Mouse (Mus musculus): ENCODE data around the gene Sipa1l1.

DNA sequence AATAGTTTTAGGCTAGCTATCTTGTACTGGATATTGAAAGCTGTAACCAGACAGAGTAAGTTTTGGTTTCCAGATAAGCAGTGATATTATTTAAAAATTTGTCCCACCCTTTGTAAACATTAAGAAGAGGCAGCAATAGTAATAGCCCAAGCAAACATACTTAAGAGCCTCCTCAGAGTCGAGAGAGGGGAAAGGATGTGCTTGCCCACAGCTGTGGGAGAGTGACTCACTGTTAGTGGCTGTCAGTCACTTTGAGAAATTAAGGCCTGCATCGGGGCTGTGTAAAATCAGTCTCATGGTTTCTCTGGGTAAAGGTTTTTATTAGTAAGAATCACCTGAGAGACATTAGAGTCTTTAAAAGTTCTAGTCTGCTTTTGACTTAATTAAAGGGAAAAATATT is 40.6 kb downstream of the Sipa1l1 start:
- TF ChIP-seq CTCF (conservative IDR thresholded peaks at IDR 0.05 in 1 of 2, IDR thresholded peaks at IDR 0.05 in 1 of 2; ENCODE audit: low read depth in 2 of 2, low read length in 2 of 2) = no peak
- no peak for TF ChIP-seq TCF12 (IDR thresholded peaks at IDR 0.05; ENCODE audit: low read depth, low read length)
- TF ChIP-seq POLR2A (IDR thresholded peaks at IDR 0.05; ENCODE audit: low read depth, low read length) = no peak
- no peak for TF ChIP-seq RCOR1 (conservative IDR thresholded peaks at IDR 0.05; ENCODE audit: low read depth, low read length)
- TF ChIP-seq UBTF (IDR thresholded peaks at IDR 0.05; ENCODE audit: low read depth, low read length) = no peak
- no peak for TF ChIP-seq USF1 (IDR thresholded peaks at IDR 0.05; ENCODE audit: low read depth, low read length)
- no peak for TF ChIP-seq MAFK (IDR thresholded peaks at IDR 0.05; ENCODE audit: insufficient replicate concordance, low read length)
- TF ChIP-seq ZC3H11A (IDR thresholded peaks at IDR 0.05; ENCODE audit: low read depth, low read length) = no peak
- no peak for TF ChIP-seq MEF2A (IDR thresholded peaks at IDR 0.05; ENCODE audit: borderline replicate concordance, low read depth, low read length)
- TF ChIP-seq EP300 (IDR thresholded peaks at IDR 0.05; ENCODE audit: low read length) = no peak
